Mouse (Mus musculus) hematopoietic stem cell, adult 5-6 weeks (primary cell): Measurements from ENCODE around the gene Cyb561d2. TPM values are rescaled to one million over a fixed set of nuclear protein-coding genes. Genes with fewer than 3 reads are reported as not detected.

ENCODE experiments used
- ATAC-seq, 2 experiments: fragments of 125-278 bp in 1 of 2; replicated peaks in 1 of 2; 2 replicates each; pipeline ENCODE4 v1.8.0; 2016 to 2017; ENCODE audit warnings: inconsistent platforms in 2 of 2, mild to moderate bottlenecking in 2 of 2, moderate number of reproducible peaks in 2 of 2, low read depth in 1 of 2, moderate TSS enrichment in 1 of 2; ENCODE audit not compliant: low FRiP score in 2 of 2, poor library complexity in 2 of 2, severe bottlenecking in 2 of 2, insufficient read depth in 1 of 2, low TSS enrichment in 1 of 2
- total RNA-seq: library from RNA; stranded (forward); fragments of 172-1452, 232-1000 nt; gene quantifications from 2 replicates; pipeline ENCODE4 v1.2.3, GENCODE M21; 2017

Cyb561d2 gene
- total RNA-seq, 1 experiment from 2014 or later = 19.7 TPM

GRCm38 (mm10) chr9:107554319-107554825 is 12.4 kb upstream of the Cyb561d2 start:
- peak; percentile 78 to 85 for ATAC-seq

- ATAC-seq = 0 out of 4 replicates have a peak, but pooled peaks of 1 of the 2 experiments have one; percentile 0
Measured at GRCm38 (mm10) chr9:107553541-107554318, 11.7 kb upstream of the Cyb561d2 start.

DNA sequence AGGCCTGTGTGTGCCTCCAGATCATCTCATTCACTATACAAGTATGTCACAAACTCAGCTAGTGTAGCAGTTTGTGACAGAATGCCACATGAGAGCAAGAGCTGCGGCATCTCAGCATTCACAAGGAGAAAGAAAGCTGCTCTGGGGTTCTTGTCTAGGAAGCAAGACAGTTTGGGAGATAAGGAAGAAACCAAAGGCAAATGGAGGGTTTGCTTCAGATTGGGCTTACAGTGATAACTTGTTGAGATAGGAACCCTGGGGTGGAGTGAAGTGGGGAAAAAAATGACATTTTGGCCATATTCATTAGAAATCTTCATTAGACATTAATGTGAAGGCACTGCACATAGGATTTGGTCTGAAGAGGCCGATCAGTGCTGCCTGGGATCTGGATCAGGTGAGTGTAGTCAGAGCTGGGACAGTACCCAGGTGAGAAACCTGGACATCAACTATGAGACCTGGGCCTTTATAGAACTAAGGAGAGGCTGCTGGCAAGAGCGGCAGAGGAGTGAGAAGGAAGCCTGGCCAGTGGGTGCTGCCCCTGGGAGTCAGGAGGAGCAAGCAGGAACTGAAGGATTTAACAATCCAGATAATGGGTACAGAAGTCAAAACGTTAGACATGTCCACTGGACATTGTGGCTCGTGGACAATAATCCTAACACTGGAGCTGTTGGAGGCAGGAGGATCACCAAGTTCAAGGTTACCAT is 10.8 kb upstream of the Cyb561d2 start:
- no peak for ATAC-seq

DNA sequence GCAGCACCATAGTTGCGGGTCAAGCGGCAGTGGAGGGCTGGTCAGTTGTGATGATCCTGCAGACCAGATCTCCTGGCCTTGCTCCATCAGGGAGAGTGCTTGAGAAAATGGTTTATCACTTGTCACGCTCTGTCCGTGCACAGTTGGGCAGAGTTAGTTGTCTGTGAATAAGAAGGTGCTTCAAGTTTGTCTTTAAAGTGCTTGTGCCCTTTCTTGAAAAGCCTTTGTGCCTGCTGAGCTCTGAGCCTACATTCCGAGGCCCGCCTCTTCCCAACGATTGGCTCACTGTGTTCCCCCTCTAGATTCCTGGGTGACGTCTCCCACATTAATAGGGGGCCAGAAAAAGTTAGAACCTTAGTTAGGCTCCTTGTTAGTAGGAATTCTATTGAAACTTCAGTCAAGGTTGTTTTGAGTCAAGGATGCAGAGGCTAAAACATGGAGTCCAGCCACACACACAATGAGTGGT is 9.9 kb upstream of the Cyb561d2 start:
- ATAC-seq = no peak

DNA sequence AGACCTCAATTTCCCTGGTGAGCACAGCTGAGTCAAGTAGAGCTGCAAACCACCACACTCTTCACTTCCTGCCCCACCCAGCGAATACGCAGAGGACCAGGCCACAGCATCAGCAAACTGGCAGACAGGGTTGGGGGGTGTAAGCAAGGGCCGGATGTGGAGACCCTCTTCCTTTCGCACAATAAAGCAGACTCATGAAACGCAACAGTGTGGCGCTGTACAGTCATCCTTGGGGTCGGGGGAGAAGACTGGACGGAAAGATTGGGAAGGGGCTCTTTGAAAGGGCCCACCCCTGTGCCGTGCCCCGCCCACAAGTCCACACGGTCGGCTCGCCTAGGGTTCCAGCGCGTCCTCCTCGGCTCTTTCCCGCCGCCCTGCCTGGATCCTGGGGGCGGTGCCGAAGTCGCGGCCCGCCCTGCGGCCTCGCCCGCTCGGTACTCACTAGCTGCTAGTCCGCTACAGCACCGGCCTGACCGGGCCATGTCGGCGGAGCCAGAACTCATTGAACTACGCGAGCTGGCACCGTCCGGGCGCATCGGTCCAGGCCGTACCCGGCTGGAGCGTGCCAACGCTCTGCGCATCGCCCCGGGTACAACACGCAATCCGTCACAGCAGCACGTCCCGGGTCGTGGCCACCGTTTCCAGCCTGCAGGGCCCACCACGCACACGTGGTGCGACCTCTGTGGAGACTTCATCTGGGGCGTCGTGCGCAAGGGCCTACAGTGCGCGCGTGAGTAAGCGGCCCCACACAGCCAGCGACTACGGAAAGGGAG is 9.3 kb upstream of the Cyb561d2 start, which contains the start of gene Rassf1:
Gene Rassf1 (plus strand): TSS at position 439 of the 773 bp plus-strand sequence.
- ATAC-seq = peak in 1 of 2 experiments; percentile 21; a peak in 1 of 4 replicates

- no peak for ATAC-seq
Measured at GRCm38 (mm10) chr9:107550491-107551116, 8.6 kb upstream of the Cyb561d2 start.

DNA sequence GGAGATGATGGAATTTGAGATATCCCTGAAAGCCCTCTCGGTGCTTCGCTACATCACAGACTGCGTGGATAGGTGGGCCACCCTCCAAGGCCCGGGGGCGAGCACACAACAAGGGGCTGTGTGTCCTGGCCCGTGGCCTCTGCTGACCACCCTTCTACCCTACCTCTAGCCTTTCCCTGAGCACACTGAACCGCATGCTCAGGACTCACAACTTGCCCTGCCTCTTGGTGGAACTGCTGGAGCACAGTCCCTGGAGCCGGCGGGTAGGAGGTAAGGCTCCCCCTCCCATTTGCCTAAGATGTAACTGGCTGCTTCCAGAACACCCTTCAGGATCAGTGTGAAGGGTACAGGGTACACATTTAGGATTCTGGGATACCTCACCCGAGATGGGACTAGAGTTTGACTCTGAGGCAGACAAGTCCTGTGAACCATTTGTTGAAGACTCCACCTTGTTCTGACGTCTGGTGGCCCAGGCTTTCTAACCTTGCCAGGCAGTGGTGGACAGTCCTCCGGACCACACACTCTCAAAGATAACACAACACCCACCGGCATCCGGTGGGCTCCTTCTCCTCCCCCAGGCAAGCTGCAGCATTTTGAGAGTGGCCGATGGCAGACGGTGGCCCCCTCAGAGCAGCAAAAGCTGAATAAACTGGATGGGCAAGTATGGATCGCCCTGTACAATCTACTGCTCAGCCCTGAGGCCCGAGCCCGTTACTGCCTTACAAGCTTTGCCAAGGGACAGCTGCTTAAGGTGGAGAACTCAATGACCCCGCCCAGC is 7.5 kb upstream of the Cyb561d2 start:
- ATAC-seq = no peak

- ATAC-seq = no peak
Measured at GRCm38 (mm10) chr9:107548820-107549219, 6.8 kb upstream of the Cyb561d2 start.

DNA sequence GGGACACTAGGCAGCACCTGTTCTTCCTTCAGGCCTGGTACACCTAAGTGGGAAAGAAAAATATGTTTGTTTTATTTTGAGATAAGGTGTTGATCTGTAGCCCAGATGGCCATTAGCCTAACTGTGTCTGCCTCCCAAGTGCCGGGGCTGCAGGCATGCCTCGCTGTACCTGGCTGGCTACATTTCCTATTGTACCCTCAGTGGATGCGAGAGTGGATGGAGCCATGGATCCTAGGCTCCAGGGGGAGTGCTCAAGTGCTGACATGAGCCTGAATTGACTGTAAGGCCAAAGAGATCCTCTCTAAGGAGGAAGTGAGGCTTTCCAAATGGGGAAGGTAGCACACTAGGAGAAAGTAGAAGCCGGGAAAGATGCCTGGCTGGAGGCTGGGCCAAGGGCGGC is 6.0 kb upstream of the Cyb561d2 start:
- no peak for ATAC-seq

- peak; percentile 52 to 64 for ATAC-seq
Measured at GRCm38 (mm10) chr9:107547026-107547425, 5.0 kb upstream of the Cyb561d2 start, which contains the start of gene Zmynd10. Zmynd10 (plus strand) TSS chr9:107547298.

DNA sequence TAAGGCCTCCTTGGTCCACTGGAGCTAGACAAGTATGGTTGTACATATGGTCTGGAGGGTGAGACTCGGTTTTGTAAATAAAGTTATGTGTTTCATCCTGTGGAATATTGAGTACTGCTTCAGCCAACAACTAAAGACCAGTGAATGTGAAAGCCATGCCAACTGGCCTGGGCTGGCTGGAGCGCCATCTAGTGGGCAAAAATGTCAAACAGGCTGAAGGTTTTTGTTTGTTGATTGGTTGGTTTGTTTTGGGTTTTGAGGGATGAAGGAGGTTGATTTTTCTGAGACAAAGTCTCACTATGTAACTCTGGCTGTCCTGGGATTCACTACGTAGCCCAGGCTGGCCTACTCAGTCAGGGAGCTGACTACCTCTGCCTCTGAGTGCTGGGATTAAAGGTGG is 3.6 kb upstream of the Cyb561d2 start:
- no peak for ATAC-seq

DNA sequence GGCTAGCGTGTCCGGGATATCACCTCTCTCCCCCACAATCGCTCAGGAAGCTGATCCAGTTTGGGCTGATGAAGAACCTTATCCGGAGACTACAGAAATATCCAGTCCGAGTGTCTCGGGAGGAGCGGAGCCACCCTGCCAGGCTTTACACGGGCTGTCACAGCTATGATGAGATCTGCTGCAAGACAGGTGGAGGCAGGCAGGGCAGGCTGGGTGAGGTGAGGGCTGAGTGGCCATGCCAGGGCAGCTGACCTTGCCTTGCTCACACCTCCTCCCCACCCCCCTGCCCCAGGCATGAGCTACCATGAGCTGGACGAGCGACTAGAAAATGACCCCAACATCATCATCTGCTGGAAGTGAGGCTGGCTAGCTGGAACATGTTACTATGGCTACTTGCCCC is 3.2 kb upstream of the Cyb561d2 start:
- ATAC-seq = no peak

- ATAC-seq = no peak
Measured at GRCm38 (mm10) chr9:107544729-107545128, 2.7 kb upstream of the Cyb561d2 start.

DNA sequence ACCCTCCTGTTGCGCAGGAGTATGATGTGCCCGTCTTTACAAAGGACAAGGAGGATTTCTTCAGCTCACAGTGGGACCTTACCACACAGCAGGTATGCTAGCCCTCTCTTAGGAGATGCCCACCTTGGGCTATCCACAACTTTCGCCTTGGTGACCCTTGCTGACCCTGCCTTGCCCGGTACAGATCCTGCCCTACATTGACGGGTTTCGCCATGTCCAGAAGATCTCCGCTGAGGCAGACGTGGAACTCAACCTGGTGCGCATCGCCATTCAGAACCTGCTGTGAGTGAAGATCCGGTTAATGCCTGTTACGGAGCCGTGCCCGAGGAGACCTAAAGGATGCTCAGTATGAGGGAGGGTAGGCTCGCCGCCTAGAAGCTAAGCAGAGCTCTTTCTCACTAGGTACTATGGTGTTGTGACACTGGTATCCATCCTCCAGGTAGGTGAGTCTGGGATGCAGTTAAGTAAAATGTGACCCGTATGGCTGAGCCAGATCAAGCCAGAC is 2.3 kb upstream of the Cyb561d2 start:
- ATAC-seq = no peak

- ATAC-seq = no peak
Measured at GRCm38 (mm10) chr9:107543299-107543698, 1.3 kb upstream of the Cyb561d2 start.

DNA sequence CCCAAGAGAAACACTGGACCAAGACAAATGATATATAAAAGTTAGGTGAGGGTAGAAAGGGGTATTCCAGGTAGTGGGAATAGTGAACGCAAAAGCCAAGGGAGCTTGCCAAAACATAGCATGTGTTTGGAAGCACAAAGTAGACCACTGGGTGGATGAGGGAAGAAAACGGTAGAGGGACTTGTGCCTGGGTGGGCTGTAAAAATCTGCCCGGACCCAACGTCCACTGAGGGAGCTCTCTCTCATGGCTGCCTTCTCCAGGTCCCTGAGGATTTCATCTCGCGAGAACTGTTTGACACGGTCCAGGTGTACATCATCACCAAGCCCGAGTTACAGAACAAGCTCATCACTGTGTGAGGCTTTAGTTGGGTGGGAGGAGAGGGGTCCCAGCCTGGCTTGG is 728 bp upstream of the Cyb561d2 start:
- ATAC-seq = no peak
